Comparison of ENCODE assay signal across 13 mouse cellular contexts in the genomic region with DNA sequence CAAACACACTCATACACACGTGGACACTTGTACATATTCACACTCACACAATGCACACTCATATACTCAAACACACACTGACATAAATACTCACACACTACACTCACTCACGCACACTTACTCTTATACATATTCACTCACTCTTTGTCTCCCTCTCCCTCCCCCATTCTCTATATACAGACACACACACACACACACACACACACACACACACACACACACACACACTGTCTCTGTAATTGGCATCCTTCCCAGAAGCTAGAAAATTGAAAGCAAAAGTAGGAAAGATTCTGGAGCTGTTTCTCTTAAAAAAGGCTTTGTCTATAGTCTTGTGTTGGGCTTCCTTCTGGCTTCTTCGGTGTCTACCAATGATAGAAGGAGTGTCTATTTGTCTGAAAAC. TPM values are rescaled to one million over a fixed set of nuclear protein-coding genes. Genes with fewer than 3 reads are reported as not detected.
DNase-seq lines count a peak whose midpoint lies in the region; ATAC-seq and TF ChIP-seq lines count a peak whose summit lies in the region.
"Had no signal": no experiment of that assay in that cellular context is flagged by ENCODE, and none has a peak within 500 bp of the region (broad histone marks: within the 10 kb centered on the region; RNA-seq: fewer than 3 reads in every experiment).

No protein-coding gene starts in this region.

- 66% methylated on average over 3 of the region's 3 CpGs for WGBS in heart, embryonic 11.5 days (ENCODE audit: insufficient replicate concordance)
- whole genome bisulfite sequencing in stomach, postnatal 0 days: 26% methylated on average over 3 of the region's 3 CpGs

- no peaks in the 10 kb centered on the region for H3K36me3 ChIP-seq in heart, embryonic 11.5 days (ENCODE audit: control insufficient read depth, insufficient read depth, low read length)
- no peaks in the 10 kb centered on the region for H3K36me3 ChIP-seq in stomach, postnatal 0 days (ENCODE audit: control insufficient read depth, insufficient read depth, low read length)

- no peak for TF ChIP-seq CTCF in stomach, postnatal 0 days (IDR thresholded peaks at IDR 0.05; ENCODE audit: low read depth)

- DNase-seq in heart, adult 18-20 months: peak; percentile 17 to 27
- DNase-seq in retina, postnatal 1 day: peak; percentile 24
- no peak for DNase-seq in retina, embryonic 14.5 days (ENCODE audit: low spot score)
- peak; percentile 27 for DNase-seq in heart, postnatal 4 days
- DNase-seq in stomach, postnatal 0 days (ENCODE audit: low spot score): peak; percentile 16
- DNase-seq in cerebellum, postnatal 36 days: no peak
- no peak for DNase-seq in c-Kit-positive CD71-positive TER-119-positive erythroid progenitor cells, embryonic 14.5 days (ENCODE audit: low spot score)
- DNase-seq: cerebellum, adult 9-10 months; left cerebral cortex, postnatal 4 days; thymus, postnatal 4 days had no signal

- H3K9ac ChIP-seq in heart, embryonic 11.5 days (ENCODE audit: low read depth, low read length): no peak overlapping the region
- H3K9ac ChIP-seq in stomach, postnatal 0 days (ENCODE audit: low read length): no peak overlapping the region

- H3K4me1 ChIP-seq in heart, embryonic 11.5 days (ENCODE audit: control insufficient read depth, insufficient read depth, low read length): no peaks in the 10 kb centered on the region
- peaks cover 6% of the 10 kb centered on the region; the same call in 1 of the 2 replicates for H3K4me1 ChIP-seq in stomach, postnatal 0 days (replicated peaks; ENCODE audit: control insufficient read depth, insufficient read depth)

- ATAC-seq in heart, embryonic 11.5 days (replicated peaks; ENCODE audit: insufficient number of reproducible peaks, low FRiP score, low TSS enrichment): no peak
- ATAC-seq in stomach, postnatal 0 days (ENCODE audit: low FRiP score, low TSS enrichment): no peak

- peaks cover 2% of the 10 kb centered on the region; the same call in 1 of the 2 replicates for H3K27me3 ChIP-seq in heart, embryonic 11.5 days (ENCODE audit: control insufficient read depth, insufficient read depth, low read length)
- H3K27me3 ChIP-seq in stomach, postnatal 0 days (ENCODE audit: control insufficient read depth, insufficient read depth, low read length): no peaks in the 10 kb centered on the region

- no peaks in the 10 kb centered on the region for H3K9me3 ChIP-seq in heart, embryonic 11.5 days (replicated peaks; ENCODE audit: control insufficient read depth, low read length)
- H3K9me3 ChIP-seq in stomach, postnatal 0 days (ENCODE audit: control insufficient read depth, low read length): no peaks in the 10 kb centered on the region

- H3K4me2 ChIP-seq in heart, embryonic 11.5 days: no peak overlapping the region
- 0 out of 2 replicates have a peak overlapping the region, but pooled peaks have one; percentile 0 for H3K4me2 ChIP-seq in stomach, postnatal 0 days (replicated peaks; ENCODE audit: low read depth)

- TF ChIP-seq EP300 in stomach, postnatal 0 days (optimal IDR thresholded peaks at IDR 0.05): no peak

- no peak overlapping the region for H3K27ac ChIP-seq in heart, embryonic 11.5 days (ENCODE audit: low read depth, low read length)
- peak overlapping the region; percentile 61 for H3K27ac ChIP-seq in stomach, postnatal 0 days (replicated peaks)

- no peak overlapping the region for H3K4me3 ChIP-seq in heart, embryonic 11.5 days (ENCODE audit: low read depth, low read length)
- no peak overlapping the region for H3K4me3 ChIP-seq in stomach, postnatal 0 days (ENCODE audit: low read depth, low read length)

RNA-seq across cellular contexts. Expression of gene Efcab1, which starts 34.5 kb away (rescaled TPM):
- total RNA-seq in heart, adult 18-20 months (2021): not detected
- polyA plus RNA-seq in heart, embryonic 11.5 days (2014; fragmentation: Nextera tagmentation; extraction: Ambion mirVana): 3.6 and 5.2 TPM in 2 replicates
- total RNA-seq in heart, postnatal 4 days (2021): under 1 TPM in 1 of 2 experiments, not detected in 1; 0.12 TPM
- polyA plus RNA-seq in stomach, postnatal 0 days (2015; fragmentation: Nextera tagmentation; extraction: Ambion mirVana): 9.0 and 10.4 TPM in 2 replicates
- total RNA-seq: granulocyte monocyte progenitor cell, adult 5-6 weeks; neutrophil, adult 5-6 weeks had no signal

Comparison
In these comparisons a context has a peak if more than half of its experiments do, and no peak if none do; other contexts are left out.
1. DNase-seq: peak in heart, adult 18-20 months (2 of 2), retina, postnatal 1 day (single experiment), heart, postnatal 4 days (single experiment) and stomach, postnatal 0 days (single experiment); none in retina, embryonic 14.5 days (single experiment), cerebellum, postnatal 36 days (0 of 2) and c-Kit-positive CD71-positive TER-119-positive erythroid progenitor cells, embryonic 14.5 days (single experiment).